Mouse (Mus musculus): ENCODE measurements around the gene Cnot2. TPM values are rescaled to one million over a fixed set of nuclear protein-coding genes. Genes with fewer than 3 reads are reported as not detected.

Gene Cnot2
- polyA plus RNA-seq, 1 experiment from 2014 or later = 102 TPM

DNA sequence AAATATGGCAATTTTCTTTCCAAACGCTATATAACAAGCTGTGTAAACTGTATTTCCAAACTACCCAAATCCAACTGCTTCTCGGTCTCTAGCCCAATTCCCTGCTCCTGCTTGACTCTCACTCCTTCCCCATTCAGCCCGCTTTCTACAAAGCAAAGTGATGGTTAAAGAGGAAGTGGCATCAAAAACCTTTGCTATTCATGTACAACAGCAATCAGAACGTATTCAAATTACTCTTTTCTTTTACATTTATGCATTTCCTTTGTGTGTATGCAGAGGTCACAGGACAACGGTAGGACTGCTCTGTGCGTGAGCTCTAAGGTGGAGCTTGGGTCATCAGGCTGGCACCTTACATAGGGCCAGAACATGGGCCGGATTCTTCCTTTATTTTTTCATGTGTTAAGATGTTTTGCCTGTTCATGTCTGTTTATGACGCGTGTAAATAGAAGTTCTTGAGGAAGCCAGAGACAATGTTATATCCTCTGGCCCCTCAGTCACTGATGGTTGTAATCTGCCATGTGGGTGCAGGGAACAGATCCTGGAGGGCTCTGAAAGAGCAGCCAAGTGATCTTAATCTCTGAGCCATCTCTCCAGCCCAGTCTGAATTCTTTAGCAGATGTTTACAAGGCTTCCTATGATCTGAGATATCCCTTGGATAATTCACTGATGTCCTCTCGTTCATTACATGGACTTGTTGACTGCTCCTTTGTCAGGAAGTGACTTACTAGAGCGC is 68.6 kb downstream of the Cnot2 start:
- H3K9ac ChIP-seq = no peak overlapping the region
- no peaks in the 10 kb centered on the region for H3K36me3 ChIP-seq
- H3K4me1 ChIP-seq = no peaks in the 10 kb centered on the region
- ATAC-seq (replicated peaks; ENCODE audit: low FRiP score) = no peak
- H3K27ac ChIP-seq = no peak overlapping the region
- H3K27me3 ChIP-seq = no peaks in the 10 kb centered on the region
- WGBS = 87% methylated on average over 11 of the region's 11 CpGs
- H3K4me3 ChIP-seq (replicated peaks) = no peak overlapping the region
- H3K4me2 ChIP-seq = no peak overlapping the region
- no peaks in the 10 kb centered on the region for H3K9me3 ChIP-seq (replicated peaks)

DNA sequence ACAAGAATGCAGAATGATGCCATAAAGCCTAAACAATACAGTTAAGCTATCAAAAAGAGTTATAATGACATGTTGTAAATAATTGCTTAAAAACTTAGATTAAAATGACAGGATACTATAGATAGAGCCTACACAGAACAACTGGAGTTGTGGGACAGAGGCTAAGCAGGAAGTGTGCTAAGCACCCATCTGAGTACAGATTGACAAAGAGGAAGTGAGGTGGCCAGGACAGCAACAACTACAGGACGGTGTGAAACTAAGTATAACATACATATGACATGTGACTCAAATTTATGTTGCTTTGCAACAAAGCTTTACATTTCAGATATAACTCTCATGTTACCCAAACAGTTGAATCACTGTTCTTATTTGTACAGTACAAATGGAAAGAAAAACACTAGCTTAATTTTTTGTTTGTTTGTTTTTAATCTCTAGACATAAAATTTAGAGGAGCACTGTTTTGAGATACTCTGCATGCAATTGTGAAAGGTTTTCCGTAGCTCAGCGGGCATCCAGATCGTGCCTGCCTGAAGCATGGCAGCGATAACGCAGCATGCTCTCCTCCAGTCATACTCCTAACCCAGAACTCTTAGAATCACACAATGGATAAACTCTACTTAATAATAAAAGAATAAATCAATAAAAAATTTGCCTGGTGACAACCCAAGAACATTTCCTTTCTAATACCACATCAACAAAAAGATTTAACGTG is 75.9 kb downstream of the Cnot2 start:
- Histone ChIP-seq H3K4me3 (replicated peaks) (no peak overlapping the region), H3K4me1 (no peaks in the 10 kb centered on the region), H3K36me3 (peaks cover 12% of the 10 kb centered on the region; the same call in 1 of the 2 replicates), H3K9ac (no peak overlapping the region), H3K9me3 (replicated peaks) (no peaks in the 10 kb centered on the region), H3K27me3 (no peaks in the 10 kb centered on the region), H3K27ac (no peak overlapping the region), H3K4me2 (no peak overlapping the region)
- 85% methylated on average over 7 of the region's 7 CpGs for WGBS
- ATAC-seq (replicated peaks; ENCODE audit: low FRiP score) = no peak

DNA sequence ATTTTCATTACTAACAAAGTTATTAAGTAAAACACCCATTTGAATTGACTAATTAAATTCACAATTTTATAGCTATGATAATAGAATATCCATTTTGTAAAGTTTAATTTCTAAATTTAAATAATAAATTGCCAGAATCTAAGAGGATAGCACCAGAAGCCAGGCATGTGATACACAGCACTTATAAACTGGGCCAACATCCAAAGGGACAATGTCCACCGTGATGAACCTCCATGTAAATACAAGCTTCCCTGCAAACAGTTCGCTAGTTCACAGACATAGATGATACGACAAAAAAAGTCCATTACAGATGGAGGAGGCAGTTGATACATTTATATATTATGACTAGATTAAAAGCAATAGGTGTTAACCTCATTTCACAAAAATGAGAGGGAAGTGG is 88.5 kb downstream of the Cnot2 start:
- Histone ChIP-seq H3K4me1 (no peaks in the 10 kb centered on the region), H3K9me3 (replicated peaks) (no peaks in the 10 kb centered on the region), H3K27ac (no peak overlapping the region), H3K4me2 (no peak overlapping the region), H3K4me3 (replicated peaks) (no peak overlapping the region), H3K36me3 (peaks cover 64% of the 10 kb centered on the region), H3K27me3 (no peaks in the 10 kb centered on the region), H3K9ac (no peak overlapping the region)
- no peak for ATAC-seq (replicated peaks; ENCODE audit: low FRiP score)
- 91% methylated on average over 3 of the region's 3 CpGs for WGBS

DNA sequence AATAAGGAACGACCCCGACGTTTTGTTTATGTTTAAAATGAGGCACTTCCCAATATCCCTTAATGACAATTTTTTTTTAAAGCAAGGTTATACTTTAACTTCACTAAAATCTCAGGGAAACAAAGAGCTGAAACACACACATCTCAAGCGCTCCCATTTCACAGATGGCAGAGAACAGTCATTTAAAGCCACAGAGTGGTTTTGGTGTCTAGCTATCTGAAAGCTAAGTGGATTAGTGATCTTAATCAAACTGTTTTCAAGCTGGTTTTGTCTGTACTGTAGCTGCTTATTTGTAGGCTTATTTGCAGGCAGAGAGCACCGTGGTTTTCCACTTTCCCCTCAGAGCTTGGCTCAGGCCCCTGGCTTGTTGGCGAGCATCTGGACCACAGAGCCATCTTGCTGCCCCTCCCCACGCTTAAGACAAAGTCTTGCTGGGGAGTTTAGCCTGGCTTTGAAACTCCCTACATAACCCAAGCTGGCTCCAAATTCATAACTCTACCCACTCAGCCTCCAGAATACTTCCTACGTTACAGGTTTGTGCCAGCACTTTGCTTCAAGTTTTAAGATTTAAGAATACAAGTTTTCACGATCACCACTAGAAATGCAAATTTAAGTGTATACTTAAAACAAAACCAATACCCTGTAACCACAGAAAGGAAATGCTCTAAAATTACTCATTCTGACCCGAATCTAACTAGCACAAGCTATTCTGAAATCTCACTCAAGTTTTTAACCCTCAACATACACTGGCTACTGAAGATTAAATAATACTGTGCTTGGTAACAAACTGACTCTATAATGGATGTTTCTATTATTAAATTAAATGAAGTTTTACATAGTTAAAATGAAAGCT is 94.2 kb downstream of the Cnot2 start:
- no peaks in the 10 kb centered on the region for H3K4me1 ChIP-seq
- H3K27me3 ChIP-seq = no peaks in the 10 kb centered on the region
- H3K27ac ChIP-seq = no peak overlapping the region
- H3K4me2 ChIP-seq = no peak overlapping the region
- H3K9me3 ChIP-seq (replicated peaks) = no peaks in the 10 kb centered on the region
- ATAC-seq (replicated peaks; ENCODE audit: low FRiP score) = no peak
- H3K4me3 ChIP-seq (replicated peaks) = no peak overlapping the region
- H3K36me3 ChIP-seq = peaks cover 62% of the 10 kb centered on the region
- no peak overlapping the region for H3K9ac ChIP-seq
- WGBS = 90% methylated on average over 10 of the region's 10 CpGs

DNA sequence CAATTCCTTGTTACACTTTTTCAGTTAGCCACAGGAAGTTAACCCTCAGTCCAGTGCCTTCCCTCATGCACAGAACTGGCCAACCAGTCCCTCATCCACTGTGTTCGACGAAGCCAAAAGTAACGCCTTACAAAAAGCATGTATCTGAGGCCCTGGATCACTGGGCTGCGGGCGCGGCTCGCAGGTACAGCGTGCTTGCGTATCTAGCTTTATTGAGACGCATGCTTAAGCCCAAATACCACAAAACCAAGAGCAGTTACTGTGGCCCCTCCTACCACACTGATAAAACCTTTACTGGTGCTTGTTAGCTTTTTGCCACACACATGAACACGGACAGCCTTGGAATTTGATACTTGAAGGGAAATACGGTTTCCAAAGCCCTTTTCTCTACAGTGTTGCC is 99.4 kb downstream of the Cnot2 start:
- Histone ChIP-seq H3K4me1 (no peaks in the 10 kb centered on the region), H3K9ac (no peak overlapping the region), H3K9me3 (replicated peaks) (0 out of 2 replicates have a peak, but pooled peaks cover 2% of the 10 kb centered on the region), H3K4me2 (no peak overlapping the region), H3K4me3 (replicated peaks) (no peak overlapping the region), H3K27ac (no peak overlapping the region), H3K36me3 (peaks cover 46% of the 10 kb centered on the region), H3K27me3 (no peaks in the 10 kb centered on the region)
- no peak for ATAC-seq (replicated peaks; ENCODE audit: low FRiP score)
- 89% methylated on average over 12 of the region's 12 CpGs for WGBS

DNA sequence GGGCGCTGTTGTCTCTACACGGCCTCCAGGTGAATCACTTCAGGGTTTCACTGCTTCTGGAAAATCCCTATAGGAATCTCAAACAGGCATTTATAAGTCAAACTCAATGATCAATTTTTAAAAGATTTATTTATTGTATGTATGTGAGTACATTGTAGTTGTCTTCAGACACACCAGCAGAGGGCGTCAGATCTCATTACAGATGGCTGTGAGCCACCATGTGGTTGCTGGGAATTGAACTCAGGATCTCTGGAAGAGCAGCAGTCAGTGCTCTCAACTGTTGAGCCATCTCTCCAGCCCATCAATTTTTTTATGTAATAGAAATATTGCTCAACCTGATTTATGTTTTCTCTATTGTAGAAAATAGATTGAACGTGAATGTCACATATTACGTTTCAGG is 100.3 kb downstream of the Cnot2 start:
- Histone ChIP-seq H3K4me2 (no peak overlapping the region), H3K36me3 (peaks cover 39% of the 10 kb centered on the region), H3K9ac (no peak overlapping the region), H3K9me3 (replicated peaks) (0 out of 2 replicates have a peak, but pooled peaks cover 2% of the 10 kb centered on the region), H3K4me3 (replicated peaks) (no peak overlapping the region), H3K27ac (no peak overlapping the region), H3K4me1 (no peaks in the 10 kb centered on the region), H3K27me3 (no peaks in the 10 kb centered on the region)
- 92% methylated on average over 5 of the region's 5 CpGs for WGBS
- no peak for ATAC-seq (replicated peaks; ENCODE audit: low FRiP score)

DNA sequence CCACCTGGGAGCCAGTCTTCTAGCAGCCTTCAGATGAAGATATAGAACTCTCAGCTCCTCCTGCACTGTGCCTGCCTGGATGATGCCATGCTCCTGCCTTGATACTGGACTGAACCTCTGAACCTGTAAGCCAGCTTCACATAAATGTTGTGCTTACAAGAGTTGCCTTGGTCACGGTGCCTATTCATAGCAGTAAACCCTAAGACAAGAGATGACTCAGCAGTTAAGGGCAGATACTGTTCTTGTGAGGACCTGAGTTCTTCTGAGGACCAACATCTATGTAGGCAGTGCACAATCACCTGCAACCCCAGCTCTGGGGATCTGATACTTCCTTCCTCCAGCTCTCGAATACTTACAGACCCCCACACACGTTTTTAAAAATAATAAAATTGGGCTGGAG is 104.8 kb downstream of the Cnot2 start:
- Histone ChIP-seq H3K36me3 (0 out of 2 replicates have a peak, but pooled peaks cover 4% of the 10 kb centered on the region), H3K4me3 (replicated peaks) (no peak overlapping the region), H3K4me2 (no peak overlapping the region), H3K4me1 (peaks cover 22% of the 10 kb centered on the region), H3K9ac (no peak overlapping the region), H3K9me3 (replicated peaks) (0 out of 2 replicates have a peak, but pooled peaks cover 2% of the 10 kb centered on the region), H3K27me3 (peaks cover 5% of the 10 kb centered on the region; the same call in 1 of the 2 replicates), H3K27ac (no peak overlapping the region)
- ATAC-seq (replicated peaks; ENCODE audit: low FRiP score) = no peak
- WGBS = 92% methylated on average over 3 of the region's 3 CpGs

DNA sequence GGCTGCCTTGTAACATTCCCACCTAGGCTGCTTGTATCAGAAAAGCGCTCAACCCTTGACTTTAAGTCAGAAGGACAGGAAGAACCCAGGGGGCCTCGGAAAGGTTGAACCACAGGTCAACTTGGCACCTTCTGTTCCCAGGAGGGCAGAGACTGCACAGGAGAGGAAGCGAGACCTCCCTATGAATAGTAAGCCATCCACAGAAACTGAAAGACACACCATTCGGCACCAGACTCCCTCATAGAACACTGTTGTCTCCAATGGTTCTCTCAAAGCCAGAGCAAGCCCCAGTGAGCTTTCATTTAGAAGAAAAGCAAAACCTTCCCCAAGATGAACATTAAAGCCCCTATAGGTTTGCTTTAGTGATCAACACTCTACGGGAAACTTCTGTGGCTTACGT is 105.6 kb downstream of the Cnot2 start:
- no peak overlapping the region for H3K4me3 ChIP-seq (replicated peaks)
- no peak for ATAC-seq (replicated peaks; ENCODE audit: low FRiP score)
- WGBS = 51% methylated on average over 6 of the region's 6 CpGs

DNA sequence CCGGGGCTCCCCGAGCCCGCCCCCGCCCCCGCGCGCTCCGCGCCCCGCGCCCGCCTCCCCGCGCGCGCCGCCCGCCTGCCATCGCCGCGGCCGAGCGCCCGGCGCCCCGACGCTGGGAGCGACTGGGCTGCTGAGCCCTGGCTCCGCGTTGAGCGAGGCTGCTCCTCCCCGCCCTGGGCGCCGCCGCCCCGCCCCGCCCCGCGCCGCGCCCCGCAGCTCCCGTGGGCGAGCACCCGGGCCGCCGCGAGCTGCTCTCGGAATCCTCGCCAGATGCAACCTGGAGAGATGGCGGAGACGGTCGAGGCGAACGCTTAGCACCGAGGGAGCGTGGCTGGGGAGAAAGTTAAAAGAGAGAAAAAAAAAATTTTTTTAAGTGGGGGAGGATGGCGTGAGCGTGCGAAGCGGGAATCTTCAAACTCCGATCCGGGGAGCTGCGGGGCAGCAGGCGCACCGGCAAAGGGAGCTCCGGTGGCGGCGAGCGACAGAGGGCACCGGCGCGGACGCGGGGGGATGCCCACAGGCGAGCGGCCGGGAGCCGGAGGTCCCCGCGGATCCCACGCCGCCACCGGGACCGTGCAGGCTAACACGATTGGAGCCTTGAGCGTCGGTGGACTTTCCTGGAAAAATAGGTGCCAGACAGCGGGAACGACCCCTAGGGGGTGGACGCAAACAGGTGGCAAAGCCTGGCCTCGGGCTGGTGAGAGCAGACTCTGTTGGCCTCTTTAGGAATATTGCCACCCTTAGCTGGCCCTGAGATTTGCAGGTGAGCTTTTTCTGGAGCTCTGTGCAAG is 107.4 kb downstream of the Cnot2 start, which contains the start of gene Kcnmb4:
TSS of gene Kcnmb4 (minus strand) at position 120 of the 791 bp plus-strand sequence.
- Histone ChIP-seq H3K9me3 (replicated peaks) (0 out of 2 replicates have a peak, but pooled peaks cover 2% of the 10 kb centered on the region), H3K36me3 (no peaks in the 10 kb centered on the region), H3K4me1 (peaks cover 22% of the 10 kb centered on the region), H3K27me3 (peaks cover 5% of the 10 kb centered on the region; the same call in 1 of the 2 replicates), H3K27ac (0 out of 2 replicates have a peak within 1 kb of the TSS, but pooled peaks have one; percentile 48), H3K9ac (peak within 1 kb of the TSS; percentile 65), H3K4me2 (peak within 1 kb of the TSS; percentile 94), H3K4me3 (replicated peaks) (peak within 1 kb of the TSS; percentile 62)
- WGBS = under 1% methylated on average over 68 of the region's 92 CpGs
- ATAC-seq (replicated peaks; ENCODE audit: low FRiP score) = peak; percentile 89

More for the DNA sequence above, 105.6 kb downstream of the Cnot2 start:
- Histone ChIP-seq H3K36me3 (0 out of 2 replicates have a peak, but pooled peaks cover 2% of the 10 kb centered on the region), H3K4me1 (peaks cover 22% of the 10 kb centered on the region), H3K4me2 (no peak overlapping the region), H3K9me3 (replicated peaks) (0 out of 2 replicates have a peak, but pooled peaks cover 2% of the 10 kb centered on the region), H3K27me3 (peaks cover 5% of the 10 kb centered on the region; the same call in 1 of the 2 replicates), H3K27ac (no peak overlapping the region), H3K9ac (no peak overlapping the region)

DNA sequence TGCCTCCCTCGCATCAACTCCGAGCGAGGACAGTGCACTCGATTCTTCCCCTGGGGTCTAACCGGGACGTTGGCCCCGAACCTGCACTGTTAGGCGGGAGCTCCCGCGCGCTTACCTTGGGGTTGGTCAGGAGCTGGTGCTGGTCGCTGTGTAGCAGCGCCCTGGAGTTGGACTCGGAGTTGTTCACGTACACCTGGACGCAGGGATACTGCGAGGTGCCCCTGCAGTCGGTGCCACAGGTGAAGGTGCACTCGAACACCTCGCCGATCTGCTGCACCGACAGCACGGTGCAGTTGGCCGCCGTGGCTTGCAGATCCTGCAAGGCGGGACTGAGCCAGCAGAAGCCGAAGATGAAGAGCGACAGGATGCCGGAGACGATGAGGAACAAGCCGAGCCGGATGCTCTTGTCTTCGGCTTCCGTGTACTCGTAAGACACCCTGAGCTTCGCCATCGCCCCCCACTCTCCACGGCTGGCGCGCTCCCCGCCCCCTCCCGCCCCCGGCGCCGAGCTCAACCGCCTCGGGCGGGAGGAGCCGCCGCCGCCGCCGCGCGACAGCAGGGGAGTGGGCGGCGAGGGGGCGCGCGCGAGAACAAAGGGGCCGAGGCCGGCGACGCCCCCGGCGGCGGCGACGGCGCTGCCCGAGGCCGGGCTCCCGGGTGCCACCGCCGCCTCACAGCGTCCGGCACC is 108.1 kb downstream of the Cnot2 start:
- Histone ChIP-seq H3K36me3 (no peaks in the 10 kb centered on the region), H3K4me3 (replicated peaks) (peak overlapping the region; percentile 62), H3K9me3 (replicated peaks) (0 out of 2 replicates have a peak, but pooled peaks cover 2% of the 10 kb centered on the region), H3K27me3 (peaks cover 5% of the 10 kb centered on the region; the same call in 1 of the 2 replicates), H3K4me1 (peaks cover 22% of the 10 kb centered on the region), H3K4me2 (peak overlapping the region; percentile 94), H3K9ac (peak overlapping the region; percentile 65), H3K27ac (0 out of 2 replicates have a peak overlapping the region, but pooled peaks have one; percentile 48)
- WGBS = under 1% methylated on average over 48 of the region's 78 CpGs
- ATAC-seq (replicated peaks; ENCODE audit: low FRiP score) = peak; percentile 76
